Mouse (Mus musculus): ENCODE measurements at regions not wholly inside any gene's neighbourhood (a gene's known extent, or its start where the extent isn't known, plus 50 kb on each side); places are given as distances from the start of the nearest gene placed in this dataset.

DNA sequence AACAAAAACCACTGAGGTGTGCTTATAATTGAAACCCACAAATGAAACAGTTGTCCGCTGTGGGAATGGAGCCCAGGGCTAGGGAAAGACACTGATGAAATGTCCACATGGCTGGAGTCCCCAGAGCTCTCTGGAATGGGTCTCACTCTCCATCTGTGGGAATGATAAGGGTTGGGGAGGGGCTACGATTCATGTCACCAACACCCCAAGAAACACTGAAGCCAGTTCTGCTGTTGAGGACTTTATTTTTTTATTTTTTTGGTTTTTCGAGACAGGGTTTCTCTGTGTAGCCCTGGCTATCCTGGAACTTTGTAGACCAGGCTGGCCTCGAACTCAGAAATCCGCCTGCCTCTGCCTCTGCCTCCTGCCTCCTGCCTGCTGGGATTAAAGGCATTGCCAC is 56.8 kb upstream of the Calm2 start:
- no peak for TF ChIP-seq CTCF (IDR thresholded peaks at IDR 0.05; ENCODE audit: low read depth, low read length)
- no peak for TF ChIP-seq EP300 (IDR thresholded peaks at IDR 0.05; ENCODE audit: insufficient read depth, low read depth, low read length)

Data from ES-Bruce4 (cell line).